ENCODE assay signal across 23 mouse cellular contexts in genomic region chr15:27050673-27051072, GRCm38 (mm10).
"Had no signal": no experiment of that assay in that cellular context is flagged by ENCODE, and none has a peak within 500 bp of the region (broad histone marks: within the 10 kb centered on the region; RNA-seq: fewer than 3 reads in every experiment).

No protein-coding gene starts in this region.

- DNase-seq: liver, embryonic 13.5 days; liver, postnatal 0 days; lung, postnatal 14 days; lung, postnatal 36 days; midbrain, embryonic 14.5 days; retina, postnatal 1 day; right cerebral cortex, adult 18-20 months; right cerebral cortex, postnatal 25 days; right cerebral cortex, postnatal 4 days; spleen, adult 18-20 months; thymus, adult 18-20 months; thymus, postnatal 14 days; thymus, postnatal 36 days had no signal

- H3K9me3 ChIP-seq: liver, embryonic 13.5 days; liver, embryonic 15.5 days; lung, embryonic 15.5 days; midbrain, embryonic 10.5 days; midbrain, embryonic 12.5 days; neural tube, embryonic 13.5 days; neural tube, embryonic 15.5 days had no signal

- H3K9ac ChIP-seq: liver, embryonic 13.5 days; liver, embryonic 15.5 days; liver, postnatal 0 days; lung, embryonic 15.5 days; midbrain, embryonic 12.5 days; neural tube, embryonic 13.5 days; neural tube, embryonic 15.5 days had no signal

- H3K36me3 ChIP-seq: liver, embryonic 13.5 days; liver, embryonic 15.5 days; lung, embryonic 15.5 days; midbrain, embryonic 10.5 days; midbrain, embryonic 12.5 days; neural tube, embryonic 13.5 days; neural tube, embryonic 15.5 days had no signal

- H3K27me3 ChIP-seq: liver, embryonic 13.5 days; liver, embryonic 15.5 days; lung, embryonic 15.5 days; midbrain, embryonic 12.5 days; neural tube, embryonic 13.5 days; neural tube, embryonic 15.5 days had no signal

- ATAC-seq: liver, postnatal 0 days; lung, postnatal 0 days; midbrain, embryonic 16.5 days had no signal

- H3K27ac ChIP-seq: liver, embryonic 13.5 days; liver, embryonic 15.5 days; lung, embryonic 15.5 days; macrophage; midbrain, embryonic 10.5 days; midbrain, embryonic 12.5 days; neural tube, embryonic 13.5 days; neural tube, embryonic 15.5 days had no signal

- H3K4me1 ChIP-seq: liver, embryonic 13.5 days; liver, embryonic 15.5 days; lung, embryonic 15.5 days; midbrain, embryonic 10.5 days; midbrain, embryonic 12.5 days; neural tube, embryonic 13.5 days; neural tube, embryonic 15.5 days had no signal

- H3K4me2 ChIP-seq: liver, embryonic 13.5 days; liver, embryonic 15.5 days; lung, embryonic 15.5 days; midbrain, embryonic 12.5 days; neural tube, embryonic 13.5 days; neural tube, embryonic 15.5 days had no signal

- H3K4me3 ChIP-seq: liver, embryonic 13.5 days; liver, embryonic 15.5 days; lung, embryonic 15.5 days; midbrain, embryonic 10.5 days; midbrain, embryonic 12.5 days; myocyte; neural tube, embryonic 13.5 days; neural tube, embryonic 15.5 days had no signal
